Mouse (Mus musculus): Measurements from ENCODE around the gene Fsip2. TPM values are rescaled to one million over a fixed set of nuclear protein-coding genes. Genes with fewer than 3 reads are reported as not detected.

Fsip2 gene
- not detected for total RNA-seq (2021)
- long read RNA-seq, experiment 1, result 0 reads
- long read RNA-seq, experiment 2, result 0 reads

GRCm38 (mm10) chr2:82943472-82943871, at the start of gene Fsip2:
Fsip2 (plus strand) TSS chr2:82943634.
- no peak for DNase-seq

GRCm38 (mm10) chr2:82963443-82963842, 20.0 kb downstream of the Fsip2 start:
- intact Hi-C loops (cut with DNase I), result no loop called here
- DNase-seq, result no peak

More at GRCm38 (mm10) chr2:82943472-82943871, at the start of gene Fsip2:
- intact Hi-C loops (cut with DNase I), result no loop called here

GRCm38 (mm10) chr2:83025853-83026252, 82.4 kb downstream of the Fsip2 start:
- DNase-seq, result no peak
- intact Hi-C loops (cut with DNase I), result no loop called here

- intact Hi-C loops (cut with DNase I), result no loop called here
- no peak for DNase-seq
Measured at GRCm38 (mm10) chr2:83052914-83053690, 109.7 kb downstream of the Fsip2 start.

All from gastrocnemius, postnatal 36 days (tissue).